Mouse (Mus musculus): ENCODE data around the gene Zbtb20.

Gene Zbtb20

GRCm38 (mm10) chr16:43080923-43081702 lies 205.4 kb downstream of the Zbtb20 start:
- DNase-seq (ENCODE audit: low read depth), result no peak

- peak; percentile 6 for DNase-seq (ENCODE audit: low read depth)
Measured at GRCm38 (mm10) chr16:43081995-43082394, 206.3 kb downstream of the Zbtb20 start.

- no peak for DNase-seq (ENCODE audit: low read depth)
Measured at GRCm38 (mm10) chr16:43082801-43083200, 207.1 kb downstream of the Zbtb20 start.

GRCm38 (mm10) chr16:43090188-43090587 lies 214.5 kb downstream of the Zbtb20 start:
- DNase-seq (ENCODE audit: low read depth), result peak; percentile 2

- DNase-seq (ENCODE audit: low read depth), result no peak
Measured at GRCm38 (mm10) chr16:43094161-43094560, 218.5 kb downstream of the Zbtb20 start.

- no peak for DNase-seq (ENCODE audit: low read depth)
Measured at GRCm38 (mm10) chr16:43094756-43095155, 219.1 kb downstream of the Zbtb20 start.

- DNase-seq (ENCODE audit: low read depth), result no peak
Measured at GRCm38 (mm10) chr16:43096040-43096439, 220.4 kb downstream of the Zbtb20 start.

- no peak for DNase-seq (ENCODE audit: low read depth)
Measured at GRCm38 (mm10) chr16:43098153-43098552, 222.5 kb downstream of the Zbtb20 start.

GRCm38 (mm10) chr16:43098666-43099065 lies 223.0 kb downstream of the Zbtb20 start:
- DNase-seq (ENCODE audit: low read depth), result no peak

GRCm38 (mm10) chr16:43111288-43111687 lies 235.6 kb downstream of the Zbtb20 start:
- no peak for DNase-seq (ENCODE audit: low read depth)

- no peak for DNase-seq (ENCODE audit: low read depth)
Measured at GRCm38 (mm10) chr16:43113968-43114367, 238.3 kb downstream of the Zbtb20 start.

- no peak for DNase-seq (ENCODE audit: low read depth)
Measured at GRCm38 (mm10) chr16:43129966-43130365, 254.3 kb downstream of the Zbtb20 start.

- DNase-seq (ENCODE audit: low read depth), result no peak
Measured at GRCm38 (mm10) chr16:43130583-43130982, 254.9 kb downstream of the Zbtb20 start.

- DNase-seq (ENCODE audit: low read depth), result no peak
Measured at GRCm38 (mm10) chr16:43131077-43131476, 255.4 kb downstream of the Zbtb20 start.

- peak; percentile 18 for DNase-seq (ENCODE audit: low read depth)
Measured at GRCm38 (mm10) chr16:43168506-43168905, 292.8 kb downstream of the Zbtb20 start.

GRCm38 (mm10) chr16:43169273-43169905 lies 293.7 kb downstream of the Zbtb20 start:
- no peak for DNase-seq (ENCODE audit: low read depth)

- DNase-seq (ENCODE audit: low read depth), result no peak
Measured at GRCm38 (mm10) chr16:43172139-43172538, 296.5 kb downstream of the Zbtb20 start.

- DNase-seq (ENCODE audit: low read depth), result no peak
Measured at GRCm38 (mm10) chr16:43172912-43173311, 297.2 kb downstream of the Zbtb20 start.

GRCm38 (mm10) chr16:43174815-43175214 lies 299.1 kb downstream of the Zbtb20 start:
- no peak for DNase-seq (ENCODE audit: low read depth)

- DNase-seq (ENCODE audit: low read depth), result no peak
Measured at GRCm38 (mm10) chr16:43181038-43181437, 305.4 kb downstream of the Zbtb20 start.

- peak; percentile 2 for DNase-seq (ENCODE audit: low read depth)
Measured at GRCm38 (mm10) chr16:43190390-43190789, 314.7 kb downstream of the Zbtb20 start.

GRCm38 (mm10) chr16:43191060-43191850 lies 315.6 kb downstream of the Zbtb20 start:
- no peak for DNase-seq (ENCODE audit: low read depth)
